Mouse (Mus musculus) liver, postnatal 0 days (tissue): ENCODE data around the gene Psmd7.

ENCODE experiments used
- CTCF ChIP-seq: sonication (generic); IDR thresholded peaks from 2 replicates; pipeline ENCODE4 v1.5.1; 2016; ENCODE audit warnings: antibody characterized with exemption, low read depth
- EP300 ChIP-seq: IDR thresholded peaks from 2 replicates; pipeline ENCODE4 v1.6.1; 2016; ENCODE audit warnings: antibody characterized with exemption, low read depth, mild to moderate bottlenecking

DNA sequence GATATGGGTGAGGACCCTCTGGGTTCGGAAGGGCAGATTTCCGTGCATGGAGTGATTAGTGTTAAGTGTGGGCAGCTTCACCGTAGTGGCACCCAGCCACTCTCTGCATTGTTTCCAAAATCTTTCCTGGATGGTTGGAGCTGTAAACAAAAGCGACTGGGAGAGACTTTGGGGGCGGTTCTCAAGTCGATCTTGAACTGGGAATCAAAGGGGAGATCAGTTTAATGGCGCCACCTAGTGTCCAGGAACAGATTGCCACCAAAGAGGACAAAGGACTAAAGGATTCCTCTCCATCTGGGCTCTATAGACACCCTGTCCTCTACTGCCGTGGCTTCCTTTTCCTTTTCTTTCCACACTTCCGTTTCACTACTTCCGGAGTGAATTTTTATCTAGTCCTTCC is 11.6 kb downstream of the Psmd7 start:
- TF ChIP-seq CTCF (peak; percentile 91), EP300 (no peak)
